Mouse (Mus musculus) ZHBTc4 (cell line): ENCODE results near the gene Mia2.
"Not testable (repeated sequence)": the region's sequence is repeated elsewhere in the genome, so short reads cannot be mapped to it uniquely, and the experiment has no call there.

Experiments
- DNase-seq: peaks from one replicate; pipeline ENCODE4 v3.0.0-alpha.2; 2011; ENCODE audit warnings: low read depth, low spot score

The Mia2 gene

DNA sequence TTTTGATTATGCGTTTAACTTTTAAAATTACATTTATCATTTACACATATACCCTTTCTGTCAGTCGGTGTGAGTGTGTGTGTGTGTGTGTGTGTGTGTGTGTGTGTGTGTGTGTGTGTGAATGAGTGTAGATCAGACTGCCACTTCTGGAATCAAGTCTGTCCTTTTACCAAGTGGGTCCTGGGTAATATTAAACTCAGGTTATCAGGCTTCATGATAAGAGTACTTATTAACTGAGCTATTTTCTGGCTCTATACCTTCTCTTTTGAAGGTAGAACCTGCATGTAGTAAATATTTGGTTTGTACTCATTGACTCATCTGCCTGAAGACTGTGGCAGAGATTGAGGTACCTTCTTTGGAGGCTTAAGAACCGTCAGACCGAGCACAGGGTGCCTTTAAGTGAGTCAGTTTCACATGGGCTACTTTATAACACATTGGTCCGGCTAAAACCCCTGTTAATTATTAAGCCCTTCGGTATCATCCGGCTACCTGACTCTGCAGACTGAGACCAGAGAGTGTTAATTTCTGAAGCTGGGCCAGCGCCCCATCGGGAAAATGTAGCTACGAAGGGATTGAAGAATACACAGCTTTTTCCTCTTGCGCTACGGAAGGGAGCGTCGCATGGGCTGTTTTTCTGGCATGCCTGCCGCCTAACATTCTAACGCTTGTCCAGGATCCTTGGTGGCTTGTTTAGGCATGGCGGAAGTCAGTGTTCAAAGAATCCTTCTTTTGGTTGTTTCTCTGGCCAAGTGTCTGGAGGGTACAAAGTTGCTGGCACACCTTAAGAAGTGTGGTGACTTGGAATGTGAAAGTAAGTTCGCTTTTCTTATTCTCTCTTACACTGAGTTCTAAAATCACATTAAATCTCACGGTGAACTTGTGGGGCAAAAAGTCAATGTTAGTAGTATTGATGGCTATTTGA, at the start of gene Mia2:
TSS of gene Mia2 (plus strand) at position 696 of the 922 bp plus-strand sequence.
- DNase-seq = peak; percentile 15

DNA sequence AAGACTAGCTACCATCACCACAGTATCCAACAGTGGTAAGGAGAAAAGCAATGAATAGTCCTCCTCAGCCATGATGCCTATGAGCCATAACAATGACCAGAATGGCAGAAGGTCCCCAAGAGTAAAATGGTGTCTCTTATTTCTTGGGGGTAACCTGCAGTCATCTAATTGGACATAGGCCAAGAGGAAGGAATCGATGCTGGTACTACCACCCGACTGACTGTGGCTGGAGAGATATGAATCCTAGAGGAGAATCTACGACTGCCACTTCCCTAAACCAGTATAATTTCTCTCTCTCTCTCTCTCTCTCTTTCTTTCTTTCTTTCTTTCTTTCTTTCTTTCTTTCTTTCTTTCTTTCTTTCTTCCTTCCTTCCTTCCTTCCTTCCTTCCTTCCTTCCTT, 43.1 kb upstream of the Mia2 start:
- DNase-seq = no peak

DNA sequence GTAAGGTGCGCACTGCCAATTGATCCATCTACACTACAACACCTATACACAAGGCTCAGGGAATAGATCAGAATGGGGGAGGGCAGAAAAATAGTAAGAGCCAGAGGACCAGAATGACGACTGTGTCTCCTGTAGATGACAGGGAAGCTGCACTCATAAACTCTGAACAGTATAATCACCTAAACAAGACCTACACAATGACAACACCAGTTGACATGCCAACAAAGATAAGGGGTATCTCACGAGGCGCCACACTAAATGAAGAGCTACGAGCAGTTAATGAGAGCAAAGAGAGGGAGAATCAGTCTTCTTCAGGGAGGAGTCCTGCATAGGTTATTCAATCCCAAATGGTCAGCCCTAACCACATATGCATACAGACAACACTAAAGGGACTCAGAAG, 42.4 kb upstream of the Mia2 start:
- DNase-seq = no peak

DNA sequence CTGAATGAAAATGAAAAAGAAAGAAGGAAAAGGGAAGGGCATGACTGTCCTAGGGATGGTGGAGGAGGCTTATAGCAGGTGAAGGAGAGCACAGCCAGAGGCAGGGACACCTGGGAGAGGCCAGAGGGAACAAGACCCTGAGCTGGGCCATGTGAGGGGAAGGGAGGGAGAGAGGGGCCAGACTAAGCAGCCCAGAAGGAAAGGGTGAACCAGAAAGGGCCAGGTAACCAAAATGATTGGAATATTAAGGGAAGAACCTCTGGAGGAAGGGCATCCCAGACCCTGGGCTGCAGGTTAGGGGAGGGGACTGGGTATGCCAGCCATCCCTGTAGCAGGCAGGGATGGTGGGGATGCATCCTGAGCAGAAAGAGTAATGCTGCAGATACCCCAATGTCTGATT, 41.6 kb upstream of the Mia2 start:
- no peak for DNase-seq

DNA sequence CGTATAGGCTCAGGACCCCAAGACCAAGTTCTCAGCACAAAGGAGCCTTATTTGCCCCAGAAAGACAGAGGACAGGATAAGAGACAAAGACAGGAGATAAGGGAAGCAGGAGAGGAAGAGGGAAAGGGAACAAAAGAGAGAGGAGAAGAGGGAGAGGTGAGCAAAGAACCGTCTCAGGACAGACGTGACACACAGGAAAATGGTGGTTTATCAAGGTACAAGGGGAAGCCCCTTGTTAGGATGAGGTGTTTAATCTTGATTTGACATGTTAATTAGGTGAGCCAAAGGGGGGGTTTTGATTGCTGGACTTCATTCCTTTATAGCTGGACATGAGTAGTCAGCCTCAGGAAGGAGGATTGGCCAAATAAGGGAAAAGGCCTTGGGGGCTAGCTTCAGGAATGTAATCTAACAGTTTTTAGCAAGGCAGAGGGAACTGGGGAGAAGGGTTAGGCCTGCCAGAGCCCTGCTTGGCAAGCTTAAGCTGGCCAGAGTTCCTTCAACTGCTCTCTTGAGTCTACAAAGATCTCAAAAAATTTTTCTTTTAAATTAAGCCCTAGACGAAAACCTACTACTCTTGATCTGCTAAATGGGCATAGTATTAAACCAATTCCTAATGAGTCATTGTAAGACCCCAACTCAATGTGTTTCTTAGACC, 40.3 kb upstream of the Mia2 start:
- no peak for DNase-seq

DNA sequence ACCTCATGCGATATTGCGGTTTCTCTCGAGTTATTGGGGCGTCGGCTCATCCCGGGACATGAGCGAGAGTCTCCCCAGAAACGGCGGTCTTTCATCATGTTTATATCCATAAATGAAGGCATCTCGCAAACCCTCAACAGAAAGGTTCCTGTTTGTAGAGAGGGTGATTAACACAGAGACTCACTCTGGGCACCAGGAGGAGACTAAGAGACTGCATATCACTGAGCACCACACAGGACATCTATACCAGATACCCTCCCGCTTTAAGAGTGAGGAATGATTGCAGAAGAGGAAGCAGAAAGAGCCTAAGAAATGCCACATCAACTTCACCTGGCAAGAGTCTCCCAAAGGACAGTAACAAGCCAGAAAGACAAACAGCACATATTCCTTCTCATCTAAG, 39.4 kb upstream of the Mia2 start:
- DNase-seq = no peak

DNA sequence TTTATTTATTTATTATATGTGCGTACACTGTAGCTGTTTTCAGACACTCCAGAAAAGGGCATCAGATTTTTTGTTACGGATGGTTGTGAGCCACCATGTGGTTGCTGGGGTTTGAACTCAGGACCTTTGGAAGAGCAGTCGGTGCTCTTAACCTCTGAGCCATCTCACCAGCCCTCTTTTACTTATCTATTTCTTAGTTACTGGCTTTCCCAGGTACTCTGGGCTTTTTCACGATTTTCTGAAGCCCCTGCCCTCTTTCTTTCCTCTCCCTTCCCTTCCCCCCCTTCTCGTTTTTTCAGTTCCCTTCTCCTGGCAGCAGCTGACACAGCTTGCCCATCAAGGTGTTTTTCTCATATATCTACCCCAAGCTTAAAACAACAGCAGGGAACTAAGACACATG, 37.4 kb upstream of the Mia2 start:
- DNase-seq = not testable (repeated sequence)

DNA sequence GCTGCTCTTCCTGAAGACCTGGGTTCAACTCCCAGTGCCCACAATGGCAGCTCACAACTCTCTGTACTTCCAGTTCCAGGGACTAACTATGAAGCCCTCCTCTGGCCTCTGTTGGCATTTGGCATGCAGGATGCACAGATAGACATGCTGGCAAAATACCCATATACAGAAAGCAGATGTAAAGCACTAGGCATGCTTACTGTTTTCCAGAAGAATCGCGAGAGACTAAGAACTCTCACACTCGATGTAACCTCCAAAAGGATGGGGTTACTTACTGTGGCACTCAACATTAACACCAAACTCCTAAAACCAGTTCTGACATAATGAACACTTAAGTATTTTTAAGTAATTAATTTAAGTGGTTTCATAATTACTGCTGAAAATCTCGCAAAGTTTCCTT, 35.3 kb upstream of the Mia2 start:
- no peak for DNase-seq

DNA sequence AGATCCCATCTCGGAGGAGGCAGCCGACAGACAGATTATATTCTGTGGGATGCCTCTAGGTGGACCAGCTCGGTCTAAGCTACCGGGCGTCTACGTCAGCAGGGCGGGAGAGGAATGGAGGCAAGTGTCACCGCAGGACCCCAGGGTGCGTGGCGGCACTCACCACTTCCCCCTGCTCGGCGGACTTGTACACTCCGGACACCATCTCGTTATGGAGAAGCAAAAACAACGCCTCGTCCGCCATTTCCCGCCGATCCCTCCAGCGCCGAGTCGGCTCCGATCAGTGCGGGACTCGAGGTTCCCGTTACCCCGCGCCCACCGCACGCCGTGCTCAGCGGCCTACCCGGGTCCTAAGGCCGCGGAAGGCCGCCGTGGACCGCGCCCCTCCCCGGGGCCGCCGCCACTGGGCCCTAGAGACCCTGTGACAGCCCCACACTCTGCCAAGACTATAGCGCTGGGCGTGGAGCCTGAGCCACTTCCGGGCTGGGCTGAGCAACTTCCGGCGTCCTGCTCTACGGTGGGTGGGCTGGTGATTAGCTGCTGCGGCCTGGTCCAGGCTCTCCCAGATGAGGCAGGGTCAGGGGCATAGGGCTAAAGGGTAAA, 34.5 kb upstream of the Mia2 start, which contains the start of gene Trappc6b:
TSS of gene Trappc6b (minus strand) at position 480 of the 603 bp plus-strand sequence.
- DNase-seq = peak; percentile 89

DNA sequence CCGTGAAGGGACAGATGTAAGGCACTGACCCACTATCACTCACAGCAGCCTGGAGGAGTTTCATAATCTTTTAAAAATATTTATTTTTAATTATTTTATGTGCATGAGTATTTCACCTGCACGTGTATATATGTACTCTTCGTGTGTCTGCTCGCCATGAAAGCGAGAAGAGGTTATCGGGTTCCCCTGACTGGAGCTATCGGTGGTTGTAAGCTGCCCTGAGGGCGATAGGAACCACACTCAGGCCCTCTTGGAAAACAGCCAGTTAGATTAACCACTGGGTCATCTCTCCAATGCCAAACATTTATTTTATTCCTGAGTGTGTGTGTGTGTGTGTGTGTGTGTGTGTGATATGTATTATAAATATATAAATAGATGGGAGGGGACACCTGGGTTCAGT, 30.8 kb upstream of the Mia2 start:
- DNase-seq = no peak

DNA sequence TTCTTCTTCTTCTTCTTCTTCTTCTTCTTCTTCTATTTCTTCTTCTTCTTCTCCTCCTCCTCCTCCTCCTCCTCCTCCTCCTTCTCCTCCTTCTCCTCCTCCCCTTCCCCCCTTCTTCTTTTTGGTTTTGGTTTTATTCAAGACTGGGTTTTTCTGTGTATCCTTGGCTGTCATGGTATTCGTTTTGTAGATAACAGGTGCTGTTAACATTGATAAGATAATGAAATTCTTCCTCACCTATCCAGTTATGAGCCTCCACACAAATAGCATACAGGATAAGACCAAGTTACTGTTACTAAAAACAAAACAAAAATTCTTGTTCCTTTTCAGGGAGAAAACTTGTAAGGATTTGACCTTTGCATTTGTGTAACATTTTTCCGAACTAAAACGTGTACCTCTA, 29.8 kb upstream of the Mia2 start:
- DNase-seq = no peak

DNA sequence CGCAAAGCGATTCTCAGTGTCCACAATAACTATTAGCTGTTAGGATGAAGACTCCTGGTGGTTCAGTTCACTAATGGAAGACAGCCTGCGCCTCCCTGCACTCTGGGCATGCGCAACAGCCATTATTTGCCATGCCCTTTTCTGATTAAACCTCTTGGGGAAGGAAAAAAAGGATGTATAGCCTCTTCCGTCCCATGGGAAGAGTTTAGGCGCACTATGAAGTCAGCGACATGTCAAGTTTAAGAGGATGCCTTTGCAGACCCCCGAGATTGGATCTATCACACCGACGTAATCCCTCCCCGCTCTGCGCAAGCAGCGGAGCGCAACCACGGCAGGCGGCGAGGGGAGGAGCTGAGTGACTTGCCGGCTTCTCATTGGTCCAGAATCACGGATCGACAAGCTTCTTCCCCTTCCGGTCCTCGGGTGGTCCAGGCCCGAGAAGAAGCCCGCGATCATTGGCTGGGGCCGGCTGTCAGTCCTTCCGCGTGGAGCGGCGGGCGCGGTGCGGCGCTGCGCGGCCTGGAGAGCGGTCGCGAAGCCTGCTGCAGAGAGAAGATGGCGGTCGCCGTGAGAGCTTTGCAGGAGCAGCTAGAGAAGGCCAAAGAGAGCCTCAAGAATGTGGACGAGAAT, 29.0 kb upstream of the Mia2 start, which contains the start of gene Pnn:
TSS of gene Pnn (plus strand) at position 437 of the 630 bp plus-strand sequence.
- peak; percentile 99 for DNase-seq

DNA sequence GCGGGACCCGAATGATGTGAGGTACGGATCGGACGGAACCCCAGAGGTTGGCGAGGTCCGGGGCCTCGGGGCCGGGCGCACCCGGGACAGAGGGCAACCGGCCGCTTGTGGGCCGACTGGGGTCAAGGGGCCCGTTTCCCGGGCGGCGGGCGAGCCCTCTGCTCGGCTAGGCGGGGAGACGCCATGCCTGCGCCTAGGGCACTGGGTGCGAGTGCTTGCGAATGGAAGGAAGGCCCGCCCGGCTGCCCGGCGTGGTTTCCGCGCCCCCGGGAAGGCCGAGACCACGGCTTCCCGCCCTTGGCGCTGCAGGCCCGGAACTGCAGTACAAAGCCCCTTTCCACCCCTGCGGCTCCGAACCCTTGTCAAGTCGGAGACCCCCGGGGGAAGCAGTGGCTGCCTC, 28.5 kb upstream of the Mia2 start:
- peak; percentile 38 for DNase-seq

DNA sequence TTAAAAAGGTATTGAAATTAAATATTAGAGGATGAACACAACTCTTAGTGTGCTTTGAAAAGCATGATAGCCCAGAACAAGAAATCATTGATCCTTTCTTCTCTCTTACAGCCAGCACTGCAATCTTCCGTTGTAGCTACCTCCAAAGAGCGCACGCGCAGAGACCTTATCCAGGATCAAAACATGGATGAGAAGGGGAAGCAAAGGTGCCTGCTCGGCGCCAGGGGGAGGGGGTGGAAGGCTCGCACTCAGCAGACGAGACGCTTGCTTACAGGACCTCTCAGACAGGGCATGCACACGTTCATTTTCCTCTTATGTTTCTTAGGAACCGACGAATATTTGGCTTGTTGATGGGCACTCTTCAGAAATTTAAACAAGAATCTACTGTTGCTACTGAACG, 26.8 kb upstream of the Mia2 start:
- peak; percentile 76 for DNase-seq

DNA sequence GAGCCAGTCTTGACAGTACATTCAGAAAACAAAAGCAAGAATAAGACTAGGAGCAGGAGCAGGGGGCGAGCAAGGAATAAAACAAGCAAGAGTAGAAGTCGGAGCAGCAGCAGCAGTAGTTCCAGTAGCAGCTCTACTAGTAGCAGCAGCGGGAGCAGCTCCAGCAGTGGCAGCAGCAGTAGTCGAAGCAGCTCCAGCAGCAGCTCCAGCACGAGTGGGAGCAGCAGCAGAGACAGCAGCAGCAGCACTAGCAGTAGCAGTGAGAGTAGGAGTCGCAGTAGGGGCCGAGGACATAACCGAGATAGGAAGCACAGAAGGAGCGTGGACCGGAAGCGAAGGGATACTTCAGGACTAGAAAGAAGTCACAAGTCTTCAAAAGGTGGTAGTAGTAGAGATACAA, 23.3 kb upstream of the Mia2 start:
- DNase-seq = no peak

DNA sequence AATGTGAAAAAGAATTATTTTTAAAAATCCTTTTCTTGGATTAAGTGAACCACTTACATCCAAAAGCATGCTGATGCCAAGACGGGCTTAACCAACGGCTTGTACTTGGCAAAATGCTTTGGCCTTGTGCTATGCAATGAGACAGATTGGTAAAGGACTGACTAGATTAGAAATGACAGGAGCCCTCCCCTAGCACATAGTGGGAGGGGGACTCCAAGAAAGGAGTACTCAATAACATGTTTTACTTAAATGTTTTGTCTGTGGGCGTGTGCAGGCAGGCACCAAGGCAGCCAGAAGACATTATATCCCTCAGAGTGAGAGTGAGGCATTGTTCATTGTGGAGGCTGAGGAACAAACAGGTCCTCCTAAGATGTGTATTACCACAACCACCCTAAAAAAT, 21.5 kb upstream of the Mia2 start:
- DNase-seq = no peak

DNA sequence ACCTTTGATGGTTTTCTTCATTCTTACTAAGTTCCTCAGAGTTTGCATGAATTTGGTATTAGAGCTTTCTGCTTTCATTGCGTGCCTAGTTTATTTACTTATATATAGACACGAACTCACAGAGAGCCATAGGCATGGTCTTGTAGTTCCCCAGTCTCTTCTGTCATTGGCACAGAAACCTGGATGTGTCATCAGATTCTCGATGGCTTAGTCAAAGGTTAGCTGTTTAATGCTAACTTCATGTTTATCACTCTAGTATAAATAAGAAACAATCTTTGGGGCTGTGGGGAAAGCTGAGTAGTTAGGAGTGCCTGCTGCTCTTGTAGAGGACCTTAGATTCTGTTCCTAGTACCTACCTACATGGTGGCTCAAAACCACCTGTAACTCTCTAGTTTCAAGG, 18.6 kb upstream of the Mia2 start:
- no peak for DNase-seq

DNA sequence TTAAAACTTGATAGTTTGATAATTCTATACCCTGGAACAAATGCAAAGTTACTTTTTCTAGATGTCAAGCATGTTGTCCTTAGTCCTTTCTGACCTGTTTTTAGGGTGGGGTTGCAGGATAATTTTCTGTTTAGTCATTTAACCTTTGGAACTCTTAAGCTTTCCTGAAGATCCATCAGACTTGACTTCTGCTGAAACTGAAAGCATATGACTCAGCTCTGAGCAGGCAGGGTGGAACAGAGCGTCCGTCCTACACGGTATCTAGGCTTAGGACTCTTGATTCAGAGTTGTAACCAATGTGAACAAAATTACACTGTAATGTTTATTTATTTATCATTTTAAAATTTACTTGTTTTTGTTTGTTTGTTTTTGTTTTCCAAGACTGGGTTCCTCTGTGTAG, 17.7 kb upstream of the Mia2 start:
- no peak for DNase-seq

DNA sequence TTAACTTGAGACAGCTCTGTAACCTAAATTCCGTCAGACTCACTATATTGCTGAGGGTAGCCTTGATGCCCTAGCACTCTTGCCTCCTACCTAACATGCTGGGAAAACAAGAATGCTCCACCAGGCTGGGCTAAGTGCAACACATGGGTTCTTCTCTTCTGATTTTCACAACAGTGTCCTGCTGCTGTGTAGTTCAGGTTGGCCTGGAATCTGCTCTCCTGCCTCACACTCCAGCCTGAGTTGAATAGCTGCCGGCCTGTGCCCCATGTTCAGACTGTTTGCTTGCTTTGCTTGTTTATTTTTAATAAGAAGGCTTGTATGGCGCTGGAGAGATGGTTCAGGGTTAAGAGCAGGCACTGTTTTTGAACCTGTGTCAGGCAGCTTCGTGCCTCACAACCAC, 15.1 kb upstream of the Mia2 start:
- DNase-seq = no peak

DNA sequence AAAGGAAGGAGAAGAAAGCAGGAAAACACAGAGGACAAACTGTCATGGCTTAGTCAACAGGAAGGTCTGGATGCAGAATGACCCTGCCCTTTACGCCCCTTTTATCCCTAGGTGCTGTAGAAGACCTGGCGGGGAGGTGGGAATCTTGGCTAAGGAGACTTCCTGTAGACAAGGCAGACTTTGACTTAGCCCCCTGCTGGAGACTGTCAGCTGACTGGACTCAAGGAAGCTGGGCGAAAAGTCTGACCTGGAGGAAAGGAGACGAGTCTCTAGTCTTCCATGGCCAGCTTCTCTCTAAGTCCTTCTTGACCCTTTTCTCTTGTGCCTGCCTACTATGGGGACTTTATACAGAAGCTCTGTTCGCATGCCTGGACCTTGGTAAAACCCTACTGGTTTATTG, 11.2 kb upstream of the Mia2 start:
- DNase-seq = peak; percentile 69

DNA sequence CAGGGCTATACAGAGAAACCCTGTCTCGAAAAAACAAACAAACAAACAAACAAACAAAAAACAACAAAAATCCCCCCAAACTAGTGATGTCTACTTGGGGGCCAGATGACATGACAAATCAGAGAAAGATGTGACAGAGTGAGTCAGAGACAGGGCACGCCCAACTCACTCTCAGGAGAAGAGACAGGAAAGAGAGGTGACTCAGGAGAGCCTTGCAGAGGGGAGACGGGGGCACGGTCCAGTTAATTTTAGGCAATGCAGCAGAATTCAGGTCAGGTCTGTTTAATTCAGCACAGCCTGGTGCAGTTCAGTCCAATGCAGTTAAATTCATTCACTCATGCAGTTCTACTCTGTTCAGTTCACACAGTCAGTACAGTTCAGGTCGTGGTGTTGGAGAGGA, 9.4 kb upstream of the Mia2 start:
- DNase-seq = no peak

DNA sequence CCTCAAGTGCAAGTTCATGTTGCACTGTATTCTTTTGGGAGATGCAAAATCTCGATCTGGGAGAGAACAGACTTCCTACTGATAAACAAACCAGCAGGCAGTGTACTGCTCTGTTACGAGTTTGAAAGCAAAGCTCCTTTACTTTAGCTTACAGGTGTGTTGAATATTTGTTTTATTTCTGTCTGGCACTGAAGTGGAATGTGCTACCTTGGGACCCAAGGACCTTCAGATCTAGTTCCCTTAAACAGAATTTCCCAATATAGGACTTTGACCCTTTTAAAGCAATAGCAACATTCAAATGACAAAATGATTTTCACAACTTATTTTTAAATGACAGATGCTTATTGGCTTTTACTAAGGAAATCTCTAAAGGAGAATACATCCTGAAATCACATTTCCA, 2.1 kb upstream of the Mia2 start:
- no peak for DNase-seq
